Mouse (Mus musculus) gastrocnemius, postnatal 25 days (tissue): Measurements from ENCODE around the gene Ccdc117. TPM values are rescaled to one million over a fixed set of nuclear protein-coding genes. Genes with fewer than 3 reads are reported as not detected.

Experiments
- total RNA-seq, 2 experiments: library from RNA; stranded (reverse); gene quantifications; 1 replicate in 1 of 2; 2 replicates in 1 of 2; pipeline ENCODE4 v1.2.3; 2021

Ccdc117 gene
- total RNA-seq, 2 experiments from 2014 or later: 14.9 to 15.6 TPM

Other genes with a start within 250 kb of the Ccdc117 start
- 1 to 10 TPM; 5.1 to 6.1 TPM for gene Znrf3, start 97.3 kb downstream of the Ccdc117 start, total RNA-seq
- gene Xbp1, start 21.5 kb downstream of the Ccdc117 start, total RNA-seq: 10 to 100 TPM; 53.0 to 60.9 TPM
- gene Ankrd36, start 27.5 kb upstream of the Ccdc117 start, total RNA-seq: not detected
- gene Mrps24, start 173.5 kb upstream of the Ccdc117 start, total RNA-seq: 10 to 100 TPM; 89.1 to 96.9 TPM
- 10 to 100 TPM; 39.0 to 41.3 TPM for gene Urgcp, start 220.2 kb upstream of the Ccdc117 start, total RNA-seq
- 10 to 100 TPM; 11.7 to 14.8 TPM for gene Dbnl, start 246.3 kb upstream of the Ccdc117 start, total RNA-seq